Mouse (Mus musculus) left cerebral cortex, adult 11 months (tissue): ENCODE results near the gene Axin1.
"Not testable (repeated sequence)": the region's sequence is repeated elsewhere in the genome, so short reads cannot be mapped to it uniquely, and the experiment has no call there.

Experiments
- DNase-seq: peaks from one replicate; pipeline ENCODE4 v3.0.0; 2022; ENCODE audit warnings: low spot score

Gene Axin1

GRCm38 (mm10) chr17:26188091-26188805, 49.8 kb downstream of the Axin1 start:
- DNase-seq: no peak

- DNase-seq: not testable (repeated sequence)
Observed at GRCm38 (mm10) chr17:26191486-26191885, 53.0 kb downstream of the Axin1 start.

GRCm38 (mm10) chr17:26192481-26193190, 54.1 kb downstream of the Axin1 start:
- no peak for DNase-seq

GRCm38 (mm10) chr17:26198892-26199291, 60.4 kb downstream of the Axin1 start, which contains the start of gene Pdia2:
Gene Pdia2 (minus strand): TSS chr17:26199087.
- no peak for DNase-seq

- no peak for DNase-seq
Observed at GRCm38 (mm10) chr17:26200831-26201705, 62.6 kb downstream of the Axin1 start.

- no peak for DNase-seq
Observed at GRCm38 (mm10) chr17:26201998-26202397, 63.5 kb downstream of the Axin1 start.

GRCm38 (mm10) chr17:26202737-26203136, 64.2 kb downstream of the Axin1 start, which contains the start of gene Rgs11:
Gene Rgs11 (plus strand): TSS chr17:26202951.
- no peak for DNase-seq

GRCm38 (mm10) chr17:26203321-26203811, 64.9 kb downstream of the Axin1 start:
- peak; percentile 62 for DNase-seq

- DNase-seq: no peak
Observed at GRCm38 (mm10) chr17:26204766-26205165, 66.3 kb downstream of the Axin1 start.

- DNase-seq: no peak
Observed at GRCm38 (mm10) chr17:26206392-26206791, 67.9 kb downstream of the Axin1 start.

GRCm38 (mm10) chr17:26207686-26208085, 69.2 kb downstream of the Axin1 start, which contains the start of gene Arhgdig:
Gene Arhgdig (minus strand): TSS chr17:26207786.
- DNase-seq: no peak

- no peak for DNase-seq
Observed at GRCm38 (mm10) chr17:26212241-26212640, 73.8 kb downstream of the Axin1 start.

- no peak for DNase-seq
Observed at GRCm38 (mm10) chr17:26212681-26213080, 74.2 kb downstream of the Axin1 start.

- no peak for DNase-seq
Observed at GRCm38 (mm10) chr17:26221508-26221907, 83.0 kb downstream of the Axin1 start.

- DNase-seq: no peak
Observed at GRCm38 (mm10) chr17:26225150-26225549, 86.7 kb downstream of the Axin1 start.

- no peak for DNase-seq
Observed at GRCm38 (mm10) chr17:26229776-26230175, 91.3 kb downstream of the Axin1 start.

GRCm38 (mm10) chr17:26231156-26231555, 92.7 kb downstream of the Axin1 start:
- DNase-seq: no peak

GRCm38 (mm10) chr17:26232863-26233262, 94.4 kb downstream of the Axin1 start:
- DNase-seq: no peak

GRCm38 (mm10) chr17:26234386-26234785, 95.9 kb downstream of the Axin1 start:
- DNase-seq: no peak

GRCm38 (mm10) chr17:26235077-26235815, 96.8 kb downstream of the Axin1 start:
- DNase-seq: no peak

GRCm38 (mm10) chr17:26237667-26238066, 99.2 kb downstream of the Axin1 start:
- DNase-seq: no peak
